Comparison of ENCODE assay signal across 22 mouse cellular contexts in genomic region chr2:90521909-90522308, GRCm38 (mm10). TPM values are rescaled to one million over a fixed set of nuclear protein-coding genes. Genes with fewer than 3 reads are reported as not detected.
DNase-seq lines count a peak whose midpoint lies in the region; ATAC-seq and TF ChIP-seq lines count a peak whose summit lies in the region.
"Had no signal": no experiment of that assay in that cellular context is flagged by ENCODE, and none has a peak within 500 bp of the region (broad histone marks: within the 10 kb centered on the region; RNA-seq: fewer than 3 reads in every experiment).

No protein-coding gene starts in this region.

- 0 out of 2 replicates have a peak, but pooled peaks have one; percentile 11 for ATAC-seq in liver, embryonic 11.5 days (replicated peaks; ENCODE audit: low FRiP score)
- ATAC-seq in megakaryocyte-erythroid progenitor cell, adult 5-6 weeks (replicated peaks; ENCODE audit: low FRiP score, low TSS enrichment, poor library complexity, severe bottlenecking) = 0 out of 2 replicates have a peak, but pooled peaks have one; percentile 19
- no peak for ATAC-seq in intestine, embryonic 15.5 days
- ATAC-seq: CD4-positive, CD25-positive, alpha-beta regulatory T cell, adult 4 months; forebrain, embryonic 14.5 days had no signal

- DNase-seq in liver, adult 2 months (ENCODE audit: extremely low read depth, low read depth, low spot score) = peak; percentile 52
- no peak for DNase-seq in liver
- no peak for DNase-seq in MEL (ENCODE audit: low read depth, low spot score)
- no peak for DNase-seq in liver, embryonic 11.5 days (ENCODE audit: low spot score)
- no peak for DNase-seq in thymus, adult 18-20 months
- DNase-seq: adrenal gland, adult 2 months; heart, postnatal 14 days; kidney, postnatal 10 days; liver, embryonic 13.5 days; retina, postnatal 1 day; right cerebral cortex, postnatal 14 days had no signal

- no peak for TF ChIP-seq RAD21 in MEL (IDR thresholded peaks at IDR 0.05; ENCODE audit: low read depth, low read length)

- H3K4me2 ChIP-seq in liver, embryonic 11.5 days = no peak overlapping the region
- no peak overlapping the region for H3K4me2 ChIP-seq in intestine, embryonic 15.5 days (replicated peaks)
- H3K4me2 ChIP-seq: embryonic facial prominence, embryonic 15.5 days; hindbrain, embryonic 15.5 days; liver, embryonic 13.5 days; lung, embryonic 14.5 days; midbrain, embryonic 12.5 days had no signal

- no peaks in the 10 kb centered on the region for H3K27me3 ChIP-seq in liver, adult 2 months (ENCODE audit: control insufficient read depth, insufficient read depth, low read length)
- H3K27me3 ChIP-seq in MEL (ENCODE audit: control insufficient read depth in 1 of 2, insufficient read depth in 2 of 2, low read length in 2 of 2) = no peaks in the 10 kb centered on the region
- H3K27me3 ChIP-seq in liver, embryonic 11.5 days (replicated peaks; ENCODE audit: control insufficient read depth, insufficient read depth, low read length) = no peaks in the 10 kb centered on the region
- no peaks in the 10 kb centered on the region for H3K27me3 ChIP-seq in intestine, embryonic 15.5 days (replicated peaks)
- H3K27me3 ChIP-seq: embryonic facial prominence, embryonic 15.5 days; hindbrain, embryonic 15.5 days; liver, embryonic 13.5 days; midbrain, embryonic 12.5 days had no signal

- H3K9ac ChIP-seq in liver, adult 2 months (ENCODE audit: low read depth, low read length) = no peak overlapping the region
- H3K9ac ChIP-seq in MEL (ENCODE audit: control insufficient read depth, low read depth, low read length, poor library complexity, severe bottlenecking) = no peak overlapping the region
- H3K9ac ChIP-seq in liver, embryonic 11.5 days (ENCODE audit: low read depth, low read length) = no peak overlapping the region
- H3K9ac ChIP-seq in intestine, embryonic 15.5 days = no peak overlapping the region
- H3K9ac ChIP-seq: embryonic facial prominence, embryonic 15.5 days; hindbrain, embryonic 15.5 days; liver, embryonic 13.5 days; lung, embryonic 14.5 days; midbrain, embryonic 12.5 days had no signal

- no peak overlapping the region for H3K4me3 ChIP-seq in liver, adult 2 months (ENCODE audit: insufficient read depth, low read depth, low read length)
- no peak overlapping the region for H3K4me3 ChIP-seq in MEL (ENCODE audit: control insufficient read depth in 1 of 2, insufficient read depth in 1 of 2, low read depth in 2 of 2, low read length in 2 of 2)
- H3K4me3 ChIP-seq in liver, embryonic 11.5 days (ENCODE audit: low read depth, low read length) = no peak overlapping the region
- no peak overlapping the region for H3K4me3 ChIP-seq in intestine, embryonic 15.5 days (replicated peaks)
- H3K4me3 ChIP-seq: embryonic facial prominence, embryonic 10.5 days; embryonic facial prominence, embryonic 15.5 days; gastrocnemius, adult 2 months; hindbrain, embryonic 10.5 days; hindbrain, embryonic 15.5 days; liver, embryonic 13.5 days; midbrain, embryonic 12.5 days had no signal

- TF ChIP-seq EP300 in MEL (IDR thresholded peaks at IDR 0.05; ENCODE audit: low read depth in 1 of 2, low read length in 2 of 2) = no peak

- no peak for TF ChIP-seq POLR2A in liver, adult 2 months (IDR thresholded peaks at IDR 0.05; ENCODE audit: extremely low read depth, insufficient read depth, low read length)
- no peak for TF ChIP-seq POLR2A in MEL (IDR thresholded peaks at IDR 0.05; ENCODE audit: control insufficient read depth in 1 of 2, insufficient read depth in 1 of 2, low read depth in 1 of 2, low read length in 2 of 2, poor library complexity in 1 of 2)

- peak overlapping the region; percentile 49; the same call in 1 of the 2 replicates for H3K27ac ChIP-seq in liver, adult 2 months (replicated peaks; ENCODE audit: insufficient read depth, low read depth, low read length)
- H3K27ac ChIP-seq in MEL (ENCODE audit: control insufficient read depth, low read depth, low read length) = no peak overlapping the region
- H3K27ac ChIP-seq in liver, embryonic 11.5 days (ENCODE audit: low read depth, low read length) = no peak overlapping the region
- H3K27ac ChIP-seq in intestine, embryonic 15.5 days = no peak overlapping the region
- H3K27ac ChIP-seq: embryonic facial prominence, embryonic 10.5 days; embryonic facial prominence, embryonic 15.5 days; gastrocnemius, adult 2 months; hindbrain, embryonic 10.5 days; hindbrain, embryonic 15.5 days; liver, embryonic 13.5 days; midbrain, embryonic 12.5 days had no signal

- no peaks in the 10 kb centered on the region for H3K9me3 ChIP-seq in MEL (replicated peaks; ENCODE audit: insufficient read depth, low read length)
- H3K9me3 ChIP-seq in liver, embryonic 11.5 days (ENCODE audit: control insufficient read depth, low read length) = no peaks in the 10 kb centered on the region
- H3K9me3 ChIP-seq in intestine, embryonic 15.5 days = no peaks in the 10 kb centered on the region
- H3K9me3 ChIP-seq: embryonic facial prominence, embryonic 10.5 days; embryonic facial prominence, embryonic 15.5 days; hindbrain, embryonic 10.5 days; hindbrain, embryonic 15.5 days; liver, embryonic 13.5 days; midbrain, embryonic 12.5 days had no signal

- no peaks in the 10 kb centered on the region for H3K36me3 ChIP-seq in liver, adult 2 months (ENCODE audit: control insufficient read depth, insufficient read depth, low read length)
- H3K36me3 ChIP-seq in MEL (ENCODE audit: control insufficient read depth in 1 of 2, insufficient read depth in 2 of 2, low read length in 2 of 2) = peaks cover 0 to 5% of the 10 kb centered on the region in 2 experiments; a peak in 2 of 4 replicates
- no peaks in the 10 kb centered on the region for H3K36me3 ChIP-seq in liver, embryonic 11.5 days (ENCODE audit: control insufficient read depth, insufficient read depth, low read length)
- no peaks in the 10 kb centered on the region for H3K36me3 ChIP-seq in intestine, embryonic 15.5 days
- H3K36me3 ChIP-seq: embryonic facial prominence, embryonic 10.5 days; embryonic facial prominence, embryonic 15.5 days; hindbrain, embryonic 10.5 days; hindbrain, embryonic 15.5 days; liver, embryonic 13.5 days; midbrain, embryonic 12.5 days had no signal

- TF ChIP-seq CTCF in liver, adult 2 months (IDR thresholded peaks at IDR 0.05; ENCODE audit: low read depth, low read length) = no peak
- no peak for TF ChIP-seq CTCF in MEL (IDR thresholded peaks at IDR 0.05 in 2 of 3, conservative IDR thresholded peaks at IDR 0.05 in 1 of 3; ENCODE audit: control insufficient read depth in 1 of 3, insufficient read depth in 1 of 3, low read depth in 2 of 3, low read length in 3 of 3, poor library complexity in 1 of 3, severe bottlenecking in 1 of 3)

- peaks cover 46% of the 10 kb centered on the region for H3K79me2 ChIP-seq in liver, adult 2 months (ENCODE audit: control insufficient read depth, insufficient read depth, low read length)
- no peaks in the 10 kb centered on the region for H3K79me2 ChIP-seq in MEL (ENCODE audit: control insufficient read depth, insufficient read depth, low read length, poor library complexity)

- peaks cover 37% of the 10 kb centered on the region for H3K4me1 ChIP-seq in liver, adult 2 months (ENCODE audit: control insufficient read depth, insufficient read depth, low read length)
- H3K4me1 ChIP-seq in MEL (ENCODE audit: control insufficient read depth in 1 of 2, insufficient read depth in 2 of 2, low read length in 2 of 2) = peaks cover 0 to 8% of the 10 kb centered on the region in 2 experiments; a peak in 1 of 4 replicates
- H3K4me1 ChIP-seq in liver, embryonic 11.5 days (replicated peaks; ENCODE audit: control insufficient read depth, insufficient read depth, low read length) = peaks cover 19% of the 10 kb centered on the region
- peaks cover 15% of the 10 kb centered on the region for H3K4me1 ChIP-seq in intestine, embryonic 15.5 days (replicated peaks)

- WGBS in liver, adult 2 months = 19% methylated on average over 1 of the region's 1 CpGs
- 83% methylated on average over 1 of the region's 1 CpGs for WGBS in liver, embryonic 11.5 days
- WGBS in intestine, embryonic 15.5 days = 81% methylated on average over 1 of the region's 1 CpGs

TF ChIP-seq in MEL, 35 proteins besides CTCF, POLR2A, EP300 and RAD21:
- TF ChIP-seq JUND (IDR thresholded peaks at IDR 0.05; ENCODE audit: low read depth, low read length) (no peak), ETS1 (IDR thresholded peaks at IDR 0.05; ENCODE audit: low read depth, low read length) (peak; percentile 72), ZNF384 (IDR thresholded peaks at IDR 0.05; ENCODE audit: low read depth, low read length) (peak; percentile 55; the same call in 1 of the 2 replicates), ZMIZ1 (IDR thresholded peaks at IDR 0.05; ENCODE audit: low read depth, low read length) (no peak), CHD2 (IDR thresholded peaks at IDR 0.05; ENCODE audit: low read length) (no peak)

RNA-seq across cellular contexts. Expression of gene Ptprj, which starts 58.5 kb away (rescaled TPM):
- total RNA-seq in liver, adult 2 months (2014; rRNA removed) = 35.2 and 43.3 TPM in 2 replicates
- polyA plus RNA-seq in liver, adult 2 months (2012; rRNA removed) = 12.1 and 14.0 TPM in 2 replicates
- 10.0 and 10.2 TPM in 2 replicates for total RNA-seq in MEL (2012; rRNA removed)
- 1 to 10 TPM in 1 of 2 experiments, not detected in 1; 6.4 TPM for polyA plus RNA-seq in MEL (2012; ENCODE audit: insufficient read depth in 1 of 2, insufficient read length in 2 of 2, low read depth in 1 of 2, low replicate concordance in 2 of 2, missing spikeins in 1 of 2)
- 5.1 TPM in 2 replicates for polyA plus RNA-seq in liver, embryonic 11.5 days (2014; fragmentation: Nextera tagmentation; extraction: Ambion mirVana)
- total RNA-seq in megakaryocyte-erythroid progenitor cell, adult 5-6 weeks (2014; fragmentation: Nextera tagmentation) = 11.4 and 14.3 TPM in 2 replicates
- total RNA-seq in megakaryocyte-erythroid progenitor cell, adult 5-6 weeks (2017) = 17.5 and 18.7 TPM in 2 replicates
- 4.4 and 5.3 TPM in 2 replicates for polyA plus RNA-seq in intestine, embryonic 15.5 days (2015; fragmentation: Nextera tagmentation; extraction: Ambion mirVana)
